Mouse (Mus musculus): ENCODE measurements at regions not wholly inside any gene's neighbourhood (a gene's known extent, or its start where the extent isn't known, plus 50 kb on each side); places are given as distances from the start of the nearest gene placed in this dataset.

DNA sequence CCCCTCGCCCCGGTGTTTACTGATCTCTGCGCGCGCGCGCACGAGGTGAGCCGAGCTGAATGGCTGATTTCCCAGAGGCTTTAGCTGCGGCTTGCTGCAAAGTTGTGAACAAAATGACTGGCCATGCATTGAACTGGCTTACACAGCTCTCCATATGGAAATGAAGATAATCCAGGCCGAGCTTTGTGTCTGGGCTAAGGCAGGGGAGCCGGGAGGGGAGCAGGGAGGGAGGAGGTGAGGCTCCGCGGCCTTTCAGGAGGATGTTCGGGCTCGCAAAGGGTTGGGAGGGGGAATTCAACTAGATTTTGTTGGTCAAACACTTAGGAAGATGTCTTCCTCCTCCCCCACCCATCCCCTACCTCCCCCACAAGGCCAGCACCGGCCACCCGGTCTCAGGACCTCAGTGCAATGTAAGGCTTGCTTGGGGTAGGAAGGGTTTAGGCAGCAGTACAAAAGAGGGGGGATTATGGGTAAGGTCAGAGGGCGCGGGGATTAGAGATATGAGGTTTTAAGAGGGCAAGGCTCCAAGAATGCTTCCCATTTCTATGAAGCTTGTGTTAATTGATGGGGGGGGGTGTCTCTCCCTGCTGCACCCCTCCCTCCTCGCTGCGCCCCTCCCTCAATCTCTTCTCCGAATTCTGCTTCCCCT is 143.3 kb upstream of the Lhx5 start:
- no peak overlapping the region for H3K4me3 ChIP-seq (ENCODE audit: low read depth, low read length)
- no peak for TF ChIP-seq POLR2AphosphoS5 (IDR thresholded peaks at IDR 0.05; ENCODE audit: insufficient replicate concordance, low read depth, low read length)
- TF ChIP-seq GATA1 (IDR thresholded peaks at IDR 0.05; ENCODE audit: borderline replicate concordance, low read length) = no peak
- no peak for TF ChIP-seq CTCF (IDR thresholded peaks at IDR 0.05; ENCODE audit: low read depth, low read length)
- TF ChIP-seq TAL1 (conservative IDR thresholded peaks at IDR 0.05; ENCODE audit: low read depth, low read length) = no peak
- TF ChIP-seq GATA2 (IDR thresholded peaks at IDR 0.05; ENCODE audit: borderline replicate concordance, low read depth, low read length) = no peak
- H3K9me3 ChIP-seq (replicated peaks) = peaks cover 5% of the 10 kb centered on the region
- H3K27me3 ChIP-seq (ENCODE audit: insufficient read depth, low read length) = peaks cover 11% of the 10 kb centered on the region; the same call in 1 of the 2 replicates
- ATAC-seq (ENCODE audit: extremely low read depth, insufficient number of reproducible peaks, low FRiP score, poor library complexity, severe bottlenecking) (no peak), DNase-seq (ENCODE audit: low spot score) (no peak)
- no peaks in the 10 kb centered on the region; the same call in 1 of the 2 replicates for H3K4me1 ChIP-seq (ENCODE audit: insufficient read depth, low read depth, low read length)
- H3K36me3 ChIP-seq (replicated peaks) = no peaks in the 10 kb centered on the region

DNA sequence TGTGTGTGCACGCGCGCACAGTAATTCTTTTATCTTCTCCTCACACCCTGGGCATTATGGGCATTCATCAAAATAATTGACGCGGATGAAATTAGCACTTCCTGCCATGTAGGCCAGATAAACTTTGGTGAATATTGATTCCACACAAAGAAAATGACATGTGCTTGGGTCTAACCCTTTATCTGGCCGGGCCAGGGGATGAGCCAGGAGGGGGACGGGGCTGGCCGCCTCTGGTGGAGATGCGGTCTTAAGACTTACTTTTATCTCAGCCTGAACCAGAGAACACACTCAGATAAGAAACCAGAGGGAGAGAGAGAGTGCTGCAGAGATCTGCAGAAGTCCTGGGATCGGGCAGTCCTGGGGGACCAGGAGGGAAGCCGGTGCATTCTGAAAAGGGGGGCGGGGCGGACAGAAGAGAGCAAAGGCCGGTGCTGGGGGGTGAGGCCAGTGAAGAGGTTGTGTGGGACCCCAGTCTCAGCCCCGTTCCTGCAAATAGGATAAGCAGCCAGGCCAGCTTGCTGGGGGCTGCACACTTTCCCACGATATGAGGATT is 136.9 kb upstream of the Lhx5 start:
- 0 out of 2 replicates have a peak, but pooled peaks have one; percentile 22 for ATAC-seq (ENCODE audit: extremely low read depth, insufficient number of reproducible peaks, low FRiP score, poor library complexity, severe bottlenecking)

DNA sequence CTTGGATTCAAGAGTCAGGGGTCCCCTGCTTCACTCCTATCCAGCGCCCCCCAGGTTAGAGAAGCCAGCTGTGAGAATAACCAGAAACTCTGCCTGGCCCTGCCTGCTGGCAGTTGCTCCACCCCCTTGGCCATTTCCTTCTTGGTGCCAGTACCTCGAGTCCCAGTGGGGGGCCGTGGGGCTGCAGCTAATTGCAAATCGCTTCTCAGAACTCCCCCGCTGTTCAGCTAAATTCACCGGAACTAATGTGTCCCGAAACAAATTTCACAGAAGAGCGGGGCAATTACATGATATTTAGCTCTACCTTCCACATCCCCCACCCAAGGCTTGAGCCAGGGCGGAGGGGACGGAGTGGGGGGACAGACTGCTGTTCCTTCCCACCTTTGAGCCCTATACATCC is 134.3 kb upstream of the Lhx5 start:
- no peak for ATAC-seq (ENCODE audit: extremely low read depth, insufficient number of reproducible peaks, low FRiP score, poor library complexity, severe bottlenecking)
- no peak overlapping the region for H3K4me3 ChIP-seq (ENCODE audit: low read depth, low read length)
- H3K4me1 ChIP-seq (ENCODE audit: insufficient read depth, low read depth, low read length) = peaks cover 30% of the 10 kb centered on the region
- H3K27me3 ChIP-seq (ENCODE audit: insufficient read depth, low read length) = peaks cover 17% of the 10 kb centered on the region
- H3K36me3 ChIP-seq (replicated peaks) = no peaks in the 10 kb centered on the region
- H3K9me3 ChIP-seq (replicated peaks) = no peaks in the 10 kb centered on the region
- TF ChIP-seq TAL1 (conservative IDR thresholded peaks at IDR 0.05; ENCODE audit: low read depth, low read length) (no peak), POLR2AphosphoS5 (IDR thresholded peaks at IDR 0.05; ENCODE audit: insufficient replicate concordance, low read depth, low read length) (no peak), CTCF (IDR thresholded peaks at IDR 0.05; ENCODE audit: low read depth, low read length) (no peak), GATA1 (IDR thresholded peaks at IDR 0.05; ENCODE audit: borderline replicate concordance, low read length) (no peak), GATA2 (IDR thresholded peaks at IDR 0.05; ENCODE audit: borderline replicate concordance, low read depth, low read length) (no peak)
- DNase-seq (ENCODE audit: low spot score) = no peak

More for the DNA sequence above, 136.9 kb upstream of the Lhx5 start:
- H3K36me3 ChIP-seq (replicated peaks) = no peaks in the 10 kb centered on the region
- DNase-seq (ENCODE audit: low spot score) = no peak
- peaks cover 10% of the 10 kb centered on the region; the same call in 1 of the 2 replicates for H3K27me3 ChIP-seq (ENCODE audit: insufficient read depth, low read length)
- TF ChIP-seq CTCF (IDR thresholded peaks at IDR 0.05; ENCODE audit: low read depth, low read length) (no peak), POLR2AphosphoS5 (IDR thresholded peaks at IDR 0.05; ENCODE audit: insufficient replicate concordance, low read depth, low read length) (no peak), GATA1 (IDR thresholded peaks at IDR 0.05; ENCODE audit: borderline replicate concordance, low read length) (no peak), GATA2 (IDR thresholded peaks at IDR 0.05; ENCODE audit: borderline replicate concordance, low read depth, low read length) (no peak), TAL1 (conservative IDR thresholded peaks at IDR 0.05; ENCODE audit: low read depth, low read length) (no peak; the same call in 1 of the 2 replicates)
- H3K4me1 ChIP-seq (ENCODE audit: insufficient read depth, low read depth, low read length) = peaks cover 26% of the 10 kb centered on the region
- H3K4me3 ChIP-seq (ENCODE audit: low read depth, low read length) = no peak overlapping the region
- peaks cover 4% of the 10 kb centered on the region for H3K9me3 ChIP-seq (replicated peaks)

DNA sequence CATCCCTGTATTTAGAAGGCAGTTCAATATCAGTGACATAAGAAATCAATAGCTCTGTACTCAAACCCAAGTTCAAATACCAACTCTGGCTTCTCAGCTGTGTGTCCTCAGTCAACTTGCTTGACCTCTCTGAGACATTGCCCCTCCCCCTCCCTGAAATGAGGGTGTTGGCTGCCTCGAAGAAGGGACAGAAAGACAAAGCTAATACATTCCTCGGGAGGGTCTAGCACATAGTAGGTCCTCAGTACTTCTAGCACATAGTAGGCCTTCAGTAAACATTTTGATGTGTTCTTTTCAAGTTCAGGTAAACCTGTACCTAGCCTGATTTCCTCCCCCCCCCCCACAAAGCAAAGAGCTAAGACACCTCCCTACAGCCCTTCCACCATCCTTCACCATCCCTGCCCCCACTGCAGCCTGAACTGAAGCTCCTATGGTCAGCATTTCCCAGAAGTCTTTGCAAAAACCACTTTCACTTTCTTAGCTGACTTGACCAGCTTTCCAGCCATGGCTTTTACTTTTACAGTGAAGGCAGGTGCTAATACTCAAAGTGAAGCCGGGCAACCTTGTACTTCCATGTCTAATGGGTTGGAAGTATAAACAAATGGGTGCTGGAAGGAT is 133.7 kb upstream of the Lhx5 start:
- ATAC-seq (ENCODE audit: extremely low read depth, insufficient number of reproducible peaks, low FRiP score, poor library complexity, severe bottlenecking) (no peak), DNase-seq (ENCODE audit: low spot score) (no peak)
- H3K4me1 ChIP-seq (ENCODE audit: insufficient read depth, low read depth, low read length) = peaks cover 30% of the 10 kb centered on the region
- H3K36me3 ChIP-seq (replicated peaks) = no peaks in the 10 kb centered on the region
- no peak for TF ChIP-seq CTCF (IDR thresholded peaks at IDR 0.05; ENCODE audit: low read depth, low read length)
- TF ChIP-seq TAL1 (conservative IDR thresholded peaks at IDR 0.05; ENCODE audit: low read depth, low read length) = no peak
- TF ChIP-seq POLR2AphosphoS5 (IDR thresholded peaks at IDR 0.05; ENCODE audit: insufficient replicate concordance, low read depth, low read length) = no peak
- no peak for TF ChIP-seq GATA2 (IDR thresholded peaks at IDR 0.05; ENCODE audit: borderline replicate concordance, low read depth, low read length)
- TF ChIP-seq GATA1 (IDR thresholded peaks at IDR 0.05; ENCODE audit: borderline replicate concordance, low read length) = no peak
- 0 out of 2 replicates have a peak, but pooled peaks cover 3% of the 10 kb centered on the region for H3K9me3 ChIP-seq (replicated peaks)
- no peak overlapping the region for H3K4me3 ChIP-seq (ENCODE audit: low read depth, low read length)
- peaks cover 17% of the 10 kb centered on the region for H3K27me3 ChIP-seq (ENCODE audit: insufficient read depth, low read length)

DNA sequence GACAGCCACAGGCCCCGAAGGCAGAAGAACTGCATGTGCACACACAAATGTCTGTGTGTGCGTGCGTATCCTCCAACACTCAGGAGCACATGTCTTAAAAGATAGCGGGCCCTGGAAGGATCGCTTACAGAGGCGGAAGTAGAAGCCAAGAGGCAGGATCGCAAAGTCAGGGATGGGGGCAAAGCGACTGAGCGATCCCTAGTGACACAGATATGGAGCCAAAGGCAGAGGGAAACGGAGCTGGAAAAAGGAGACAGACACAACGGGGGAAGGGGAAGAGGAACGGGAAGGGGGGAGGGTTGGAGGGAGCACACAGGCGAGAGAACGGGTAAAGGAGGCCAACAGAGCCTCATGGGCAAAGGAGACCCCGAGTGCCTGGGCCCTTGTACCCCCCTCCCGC is 129.8 kb upstream of the Lhx5 start:
- peaks cover 21% of the 10 kb centered on the region for H3K27me3 ChIP-seq (ENCODE audit: insufficient read depth, low read length)
- H3K4me3 ChIP-seq (ENCODE audit: low read depth, low read length) = no peak overlapping the region
- TF ChIP-seq GATA1 (IDR thresholded peaks at IDR 0.05; ENCODE audit: borderline replicate concordance, low read length) (no peak), POLR2AphosphoS5 (IDR thresholded peaks at IDR 0.05; ENCODE audit: insufficient replicate concordance, low read depth, low read length) (no peak)
- H3K36me3 ChIP-seq (replicated peaks) = no peaks in the 10 kb centered on the region
- ATAC-seq (ENCODE audit: extremely low read depth, insufficient number of reproducible peaks, low FRiP score, poor library complexity, severe bottlenecking) (no peak), DNase-seq (ENCODE audit: low spot score) (no peak)
- H3K9me3 ChIP-seq (replicated peaks) = 0 out of 2 replicates have a peak, but pooled peaks cover 3% of the 10 kb centered on the region
- peaks cover 16% of the 10 kb centered on the region; the same call in 1 of the 2 replicates for H3K4me1 ChIP-seq (ENCODE audit: insufficient read depth, low read depth, low read length)

DNA sequence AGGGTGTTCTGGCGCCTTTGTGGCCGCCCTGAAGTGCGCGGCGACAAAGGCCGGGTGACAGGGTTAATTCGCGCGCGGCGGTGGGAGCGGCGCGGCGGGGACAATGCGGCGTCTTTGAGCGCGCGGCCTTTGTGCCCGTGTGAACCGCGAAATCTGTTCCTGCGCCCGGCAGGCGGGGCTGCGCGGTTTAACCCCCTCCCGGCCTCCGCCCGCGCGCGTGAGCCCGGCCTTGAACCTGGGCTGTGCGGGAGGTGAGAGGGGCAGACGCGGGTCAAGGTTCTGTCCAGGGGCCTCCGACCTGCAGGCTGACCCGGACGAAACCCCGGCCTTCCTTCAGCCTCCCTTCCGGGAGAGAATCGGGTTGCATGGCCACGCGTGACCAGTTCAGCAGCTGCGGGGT is 129.2 kb upstream of the Lhx5 start:
- DNase-seq (ENCODE audit: low spot score) (no peak), ATAC-seq (ENCODE audit: extremely low read depth, insufficient number of reproducible peaks, low FRiP score, poor library complexity, severe bottlenecking) (no peak)
- Histone ChIP-seq H3K4me3 (ENCODE audit: low read depth, low read length) (no peak overlapping the region), H3K27me3 (ENCODE audit: insufficient read depth, low read length) (peaks cover 17% of the 10 kb centered on the region), H3K4me1 (ENCODE audit: insufficient read depth, low read depth, low read length) (peaks cover 12% of the 10 kb centered on the region; the same call in 1 of the 2 replicates), H3K9me3 (replicated peaks) (0 out of 2 replicates have a peak, but pooled peaks cover 3% of the 10 kb centered on the region), H3K36me3 (replicated peaks) (no peaks in the 10 kb centered on the region)
- TF ChIP-seq CTCF (IDR thresholded peaks at IDR 0.05; ENCODE audit: low read depth, low read length) = no peak
- TF ChIP-seq POLR2AphosphoS5 (IDR thresholded peaks at IDR 0.05; ENCODE audit: insufficient replicate concordance, low read depth, low read length) = no peak
- TF ChIP-seq GATA2 (IDR thresholded peaks at IDR 0.05; ENCODE audit: borderline replicate concordance, low read depth, low read length) = no peak
- no peak for TF ChIP-seq GATA1 (IDR thresholded peaks at IDR 0.05; ENCODE audit: borderline replicate concordance, low read length)
- TF ChIP-seq TAL1 (conservative IDR thresholded peaks at IDR 0.05; ENCODE audit: low read depth, low read length) = no peak
